Mouse (Mus musculus) MEL (cell line): ENCODE results near the gene Cd151. TPM values are rescaled to one million over a fixed set of nuclear protein-coding genes. Genes with fewer than 3 reads are reported as not detected.

Experiments used
- DNase-seq: peaks from one replicate; pipeline ENCODE4 v3.0.0; 2011; ENCODE audit warnings: low read depth, low spot score
- H3K27ac ChIP-seq: 2 replicates; pipeline ENCODE4 v1.5.1; 2012; ENCODE audit warnings: low read depth, mild to moderate bottlenecking, control low read depth, low read length, moderate library complexity; ENCODE audit not compliant: control insufficient read depth
- H3K27me3 ChIP-seq, 2 experiments: fragments of 150-350 bp in 1 of 2; sonication (generic) in 1 of 2; 2 replicates each; pipeline ENCODE4 v1.6.1; 2012; ENCODE audit warnings: low read length in 2 of 2, mild to moderate bottlenecking in 2 of 2, improper control_type of control experiment in 1 of 2, moderate library complexity in 1 of 2; ENCODE audit not compliant: insufficient read depth in 2 of 2, control insufficient read depth in 1 of 2
- H3K36me3 ChIP-seq, 2 experiments: 2 replicates each; pipeline ENCODE4 v1.6.1; 2012 to 2014; ENCODE audit warnings: low read length in 2 of 2, improper control_type of control experiment in 1 of 2, inconsistent platforms in 1 of 2, mild to moderate bottlenecking in 1 of 2; ENCODE audit not compliant: insufficient read depth in 2 of 2, control insufficient read depth in 1 of 2
- H3K4me1 ChIP-seq, 2 experiments: fragments of 150-350 bp in 1 of 2; sonication (generic) in 1 of 2; 2 replicates each; pipeline ENCODE4 v1.6.1; 2012; ENCODE audit warnings: low read length in 2 of 2, improper control_type of control experiment in 1 of 2, mild to moderate bottlenecking in 1 of 2; ENCODE audit not compliant: insufficient read depth in 2 of 2, control insufficient read depth in 1 of 2
- H3K4me3 ChIP-seq, 2 experiments: fragments of 150-350 bp in 1 of 2; sonication (generic) in 1 of 2; 2 replicates each; pipeline ENCODE4 v1.5.1; 2012; ENCODE audit warnings: low read depth in 2 of 2, low read length in 2 of 2, mild to moderate bottlenecking in 2 of 2, moderate library complexity in 2 of 2, control low read depth in 1 of 2, improper control_type of control experiment in 1 of 2; ENCODE audit not compliant: control insufficient read depth in 1 of 2, insufficient read depth in 1 of 2
- H3K79me2 ChIP-seq: 2 replicates; pipeline ENCODE4 v1.6.1; 2012; ENCODE audit warnings: mild to moderate bottlenecking, low read length, moderate library complexity; ENCODE audit not compliant: control insufficient read depth, poor library complexity, insufficient read depth
- H3K9ac ChIP-seq: 2 replicates; pipeline ENCODE4 v1.6.1; 2012; ENCODE audit warnings: low read depth, mild to moderate bottlenecking, control low read depth, low read length, moderate library complexity; ENCODE audit not compliant: control insufficient read depth, poor library complexity, severe bottlenecking
- H3K9me3 ChIP-seq: fragments of 150-350 bp; sonication (generic); replicated peaks from 2 replicates; pipeline ENCODE4 v1.6.1; 2012; ENCODE audit warnings: mild to moderate bottlenecking, low read length, improper control_type of control experiment, moderate library complexity; ENCODE audit not compliant: insufficient read depth
- BHLHE40 ChIP-seq: IDR thresholded peaks from 2 replicates; pipeline ENCODE4 v1.6.1; 2012; ENCODE audit warnings: low read depth, mild to moderate bottlenecking, inconsistent platforms, low read length, improper control_type of control experiment, borderline replicate concordance
- CHD2 ChIP-seq: IDR thresholded peaks from 2 replicates; pipeline ENCODE4 v1.6.1; 2011; ENCODE audit warnings: low read length, improper control_type of control experiment
- CTCF ChIP-seq, 3 experiments: IDR thresholded peaks in 2 of 3; conservative IDR thresholded peaks in 1 of 3; 2 replicates each; pipeline ENCODE4 v1.5.1; 2011 to 2012; ENCODE audit warnings: low read length in 3 of 3, low read depth in 2 of 3, mild to moderate bottlenecking in 2 of 3, improper control_type of control experiment in 1 of 3, inconsistent platforms in 1 of 3, mixed read lengths in 1 of 3, moderate library complexity in 1 of 3; ENCODE audit not compliant: control insufficient read depth in 1 of 3, insufficient read depth in 1 of 3, poor library complexity in 1 of 3, severe bottlenecking in 1 of 3
- ELF1 ChIP-seq: IDR thresholded peaks from 2 replicates; pipeline ENCODE4 v1.6.1; 2014; ENCODE audit warnings: low read depth, mild to moderate bottlenecking, inconsistent platforms, low read length, improper control_type of control experiment, moderate library complexity
- GATA1 ChIP-seq: IDR thresholded peaks from 2 replicates; pipeline ENCODE4 v1.6.1; 2011; ENCODE audit warnings: low read depth, low read length, improper control_type of control experiment
- KAT2A ChIP-seq: conservative IDR thresholded peaks from 2 replicates; pipeline ENCODE4 v1.6.1; 2012; ENCODE audit warnings: low read depth, low read length, improper control_type of control experiment, inconsistent platforms
- MAX ChIP-seq: IDR thresholded peaks from 2 replicates; pipeline ENCODE4 v1.6.1; 2011; ENCODE audit warnings: low read length, improper control_type of control experiment
- MEF2A ChIP-seq: IDR thresholded peaks from 2 replicates; pipeline ENCODE4 v1.6.1; 2014; ENCODE audit warnings: low read depth, mild to moderate bottlenecking, inconsistent platforms, low read length, improper control_type of control experiment; ENCODE audit not compliant: poor library complexity, insufficient replicate concordance, severe bottlenecking; ENCODE audit errors: extremely low read depth
- MXI1 ChIP-seq: IDR thresholded peaks from 2 replicates; pipeline ENCODE4 v1.6.1; 2011; ENCODE audit warnings: mild to moderate bottlenecking, low read depth, low read length, improper control_type of control experiment
- MYC ChIP-seq: IDR thresholded peaks from 2 replicates; pipeline ENCODE4 v1.6.1; 2011; ENCODE audit warnings: low read depth, mild to moderate bottlenecking, low read length, improper control_type of control experiment, moderate library complexity
- NRF1 ChIP-seq: IDR thresholded peaks from 2 replicates; pipeline ENCODE4 v1.6.1; 2014; ENCODE audit warnings: low read depth, mild to moderate bottlenecking, inconsistent platforms, low read length, improper control_type of control experiment, moderate library complexity; ENCODE audit not compliant: poor library complexity, insufficient read depth, severe bottlenecking
- POLR2AphosphoS2 ChIP-seq: IDR thresholded peaks from 2 replicates; pipeline ENCODE4 v1.6.1; 2011; ENCODE audit warnings: low read length, improper control_type of control experiment
- RAD21 ChIP-seq: IDR thresholded peaks from 2 replicates; pipeline ENCODE4 v1.6.1; 2011; ENCODE audit warnings: mild to moderate bottlenecking, low read depth, low read length, improper control_type of control experiment
- RCOR1 ChIP-seq: IDR thresholded peaks from 2 replicates; pipeline ENCODE4 v1.6.1; 2012; ENCODE audit warnings: low read depth, mild to moderate bottlenecking, inconsistent platforms, low read length, improper control_type of control experiment
- SIN3A ChIP-seq: IDR thresholded peaks from 2 replicates; pipeline ENCODE4 v1.6.1; 2012; ENCODE audit warnings: low read length, improper control_type of control experiment, inconsistent platforms
- SMC3 ChIP-seq: IDR thresholded peaks from 2 replicates; pipeline ENCODE4 v1.6.1; 2011; ENCODE audit warnings: low read depth, low read length, improper control_type of control experiment
- TAL1 ChIP-seq: IDR thresholded peaks from 2 replicates; pipeline ENCODE4 v1.6.1; 2012; ENCODE audit warnings: mild to moderate bottlenecking, inconsistent platforms, low read length, moderate library complexity, mixed read lengths
- TBP ChIP-seq: IDR thresholded peaks from 2 replicates; pipeline ENCODE4 v1.8.0; 2011; ENCODE audit warnings: low read depth, low read length, improper control_type of control experiment
- TCF12 ChIP-seq: IDR thresholded peaks from 2 replicates; pipeline ENCODE4 v1.6.1; 2014; ENCODE audit warnings: low read depth, mild to moderate bottlenecking, inconsistent platforms, low read length, improper control_type of control experiment, moderate library complexity
- USF1 ChIP-seq: IDR thresholded peaks from 2 replicates; pipeline ENCODE4 v1.6.1; 2014; ENCODE audit warnings: low read depth, mild to moderate bottlenecking, inconsistent platforms, low read length, improper control_type of control experiment, moderate library complexity
- ZKSCAN1 ChIP-seq: IDR thresholded peaks from 2 replicates; pipeline ENCODE4 v1.6.1; 2012; ENCODE audit warnings: low read depth, mild to moderate bottlenecking, inconsistent platforms, low read length, improper control_type of control experiment, moderate library complexity
- polyA plus RNA-seq, 2 experiments: library from polyadenylated mRNA; stranded (reverse) in 1 of 2; unstranded in 1 of 2; fragments of >175 nt in 1 of 2; fragments of >200 nt in 1 of 2; gene quantifications; 2 replicates each; pipeline versions ENCODE4 v1.2.1 to v1.2.4; 2012; ENCODE audit warnings: low replicate concordance in 2 of 2, low read depth in 1 of 2; ENCODE audit not compliant: insufficient read length in 2 of 2, insufficient read depth in 1 of 2, missing spikeins in 1 of 2
- total RNA-seq: library from RNA; depleted of rRNA; stranded (reverse); fragments of 300-350 nt; gene quantifications from 2 replicates; pipeline ENCODE4 v1.2.3, GENCODE M21; 2012

Gene Cd151
- total and polyA plus RNA-seq, 3 experiments: 40.6 to 86.6 TPM; not detected in 1

DNA sequence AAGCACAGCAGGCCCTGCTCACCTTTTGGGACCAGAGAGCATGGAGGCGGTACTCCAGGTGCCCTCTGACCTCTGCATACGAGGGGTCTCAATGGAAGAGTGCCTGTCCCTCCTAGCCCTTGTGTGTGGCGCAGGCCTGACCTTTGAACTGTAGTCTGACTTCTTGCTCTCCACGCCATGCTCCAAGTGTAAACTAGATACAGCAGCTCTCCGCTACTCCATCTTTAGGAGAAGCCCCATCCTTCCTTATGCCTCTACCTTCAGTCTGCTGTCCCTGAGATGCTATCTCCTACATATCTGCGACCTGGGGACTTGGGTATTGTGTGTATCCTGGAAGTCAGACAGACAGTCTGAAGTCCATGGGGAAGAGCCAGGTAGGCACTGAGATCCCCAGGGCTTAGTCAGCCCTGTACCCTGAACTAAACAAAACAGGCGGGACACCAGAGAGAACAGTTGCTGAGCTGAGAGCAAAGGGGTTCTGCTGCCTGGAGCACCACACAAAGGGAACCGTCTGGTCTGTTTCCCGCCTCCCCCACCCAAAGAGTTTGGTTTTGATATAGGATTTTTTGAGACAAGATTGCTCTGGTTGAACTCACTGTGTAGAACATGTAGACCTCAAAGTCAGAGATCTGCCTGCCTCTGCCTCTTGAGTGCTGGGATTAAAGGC lies 31.2 kb upstream of the Cd151 start:
- Histone ChIP-seq H3K9ac (peak overlapping the region; percentile 5; the same call in 1 of the 2 replicates), H3K4me1 (peaks cover 4 to 22% of the 10 kb centered on the region in 2 experiments; a peak in 3 of 4 replicates)

GRCm38 (mm10) chr7:141436523-141436892 lies 30.7 kb upstream of the Cd151 start:
- TF ChIP-seq GATA1: no peak
- TF ChIP-seq, all 39 proteins: peak for 0
- no peaks in the 10 kb centered on the region for H3K9me3 ChIP-seq
- peak overlapping the region; percentile 90 for H3K9ac ChIP-seq
- peak; percentile 40 for DNase-seq
- peaks cover 0 to 20% of the 10 kb centered on the region in 2 experiments; a peak in 3 of 4 replicates for H3K36me3 ChIP-seq
- H3K79me2 ChIP-seq: peaks cover 28% of the 10 kb centered on the region
- H3K27me3 ChIP-seq: no peaks in the 10 kb centered on the region
- peak overlapping the region; percentile 59 for H3K27ac ChIP-seq
- H3K4me3 ChIP-seq: peak overlapping the region; percentile 86 to 90
- peaks cover 4 to 22% of the 10 kb centered on the region in 2 experiments; a peak in 3 of 4 replicates for H3K4me1 ChIP-seq

More for the DNA sequence above, 31.2 kb upstream of the Cd151 start:
- peak overlapping the region; percentile 59; the same call in 1 of the 2 replicates for H3K27ac ChIP-seq
- DNase-seq: no peak
- no peaks in the 10 kb centered on the region for H3K9me3 ChIP-seq
- TF ChIP-seq TAL1 (no peak), USF1 (no peak), SIN3A (no peak), TCF12 (no peak), RAD21 (no peak)
- peaks cover 0 to 20% of the 10 kb centered on the region in 2 experiments; a peak in 3 of 4 replicates for H3K36me3 ChIP-seq
- peak overlapping the region; percentile 42 to 90; a peak in 2 of 4 replicates for H3K4me3 ChIP-seq
- H3K27me3 ChIP-seq: no peaks in the 10 kb centered on the region
- peaks cover 28% of the 10 kb centered on the region for H3K79me2 ChIP-seq

DNA sequence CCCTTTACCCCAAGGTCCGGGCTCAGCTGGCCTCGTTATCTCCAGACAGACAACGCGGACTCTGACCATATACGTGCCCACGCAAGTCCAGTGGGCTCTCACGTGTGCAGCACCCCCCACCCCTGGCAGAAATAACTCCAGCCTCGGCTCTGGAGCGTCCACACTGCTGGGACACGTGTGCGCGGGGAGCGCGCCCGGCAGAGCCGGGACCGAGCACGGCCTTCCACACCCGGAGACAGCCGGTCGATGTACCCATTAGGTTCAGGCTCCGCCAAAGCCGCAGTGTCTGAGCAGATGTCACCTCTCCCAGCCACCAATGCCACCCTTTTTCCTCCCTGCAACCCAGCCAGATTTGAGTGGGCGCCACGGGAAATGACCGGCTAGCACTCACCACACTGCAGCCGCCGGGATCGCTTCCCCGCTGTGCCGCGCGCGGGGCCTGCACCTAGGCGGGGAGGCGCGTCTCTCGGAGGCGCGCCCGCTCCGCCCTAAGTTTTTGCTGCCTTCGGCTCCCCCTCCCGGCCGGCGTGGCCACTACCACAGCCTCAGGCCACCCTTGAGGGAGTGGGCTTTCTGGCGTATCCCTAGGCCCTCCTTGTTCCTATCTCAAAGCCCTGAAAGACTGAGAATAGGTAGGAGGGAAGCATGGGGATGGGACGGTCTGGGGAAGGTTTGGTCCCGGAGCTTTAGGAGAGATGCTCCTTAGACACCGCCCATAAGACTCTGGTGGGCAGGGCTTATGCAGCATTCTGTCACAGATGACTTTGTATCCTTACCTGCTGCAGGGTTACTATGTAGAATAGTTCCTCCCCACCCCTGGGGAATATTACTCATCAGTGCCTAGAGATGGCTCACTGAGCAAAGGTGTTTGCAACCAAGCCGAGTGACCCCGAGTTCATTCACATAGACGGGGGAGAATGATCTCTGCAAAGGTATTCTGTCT lies 29.7 kb upstream of the Cd151 start, which contains the start of gene Slc25a22:
Slc25a22 (minus strand) TSS at position 715 of the 943 bp plus-strand sequence.
- H3K36me3 ChIP-seq: peaks cover 0 to 18% of the 10 kb centered on the region in 2 experiments; a peak in 3 of 4 replicates
- H3K27ac ChIP-seq: peak within 1 kb of the TSS; percentile 59
- H3K27me3 ChIP-seq: no peaks in the 10 kb centered on the region
- DNase-seq: peak; percentile 89
- H3K79me2 ChIP-seq: peaks cover 34% of the 10 kb centered on the region
- peaks cover 4 to 20% of the 10 kb centered on the region in 2 experiments; a peak in 3 of 4 replicates for H3K4me1 ChIP-seq
- H3K9ac ChIP-seq: peak within 1 kb of the TSS; percentile 90
- H3K4me3 ChIP-seq: peak within 1 kb of the TSS; percentile 86 to 90
- no peaks in the 10 kb centered on the region for H3K9me3 ChIP-seq
- TF ChIP-seq CTCF (IDR thresholded peaks at IDR 0.05 in 2 of 3, conservative IDR thresholded peaks at IDR 0.05 in 1 of 3; ENCODE audit: control insufficient read depth in 1 of 3, insufficient read depth in 1 of 3, low read depth in 2 of 3, low read length in 3 of 3, poor library complexity in 1 of 3, severe bottlenecking in 1 of 3) (peak; percentile 39 to 77 (median 71)), RCOR1 (no peak), SIN3A (peak; percentile 84), MEF2A (0 out of 2 replicates have a peak, but pooled peaks have one; percentile 45), ELF1 (0 out of 2 replicates have a peak, but pooled peaks have one; percentile 6), USF1 (peak; percentile 78), SMC3 (peak; percentile 52), NRF1 (no peak), KAT2A (no peak), CHD2 (no peak), POLR2AphosphoS2 (peak; percentile 88), TAL1 (no peak), MXI1 (peak; percentile 96), MAX (peak; percentile 78), MYC (peak; percentile 75), BHLHE40 (no peak), TBP (0 out of 2 replicates have a peak, but pooled peaks have one; percentile 37), ZKSCAN1 (no peak), RAD21 (peak; percentile 44)
